Mouse (Mus musculus) lung, postnatal 25 days (tissue): ENCODE data around the gene Lyzl6.

Source experiments
- DNase-seq: peaks from one replicate; pipeline ENCODE4 v3.0.0; 2022; ENCODE audit warnings: low spot score

Lyzl6 gene

DNA sequence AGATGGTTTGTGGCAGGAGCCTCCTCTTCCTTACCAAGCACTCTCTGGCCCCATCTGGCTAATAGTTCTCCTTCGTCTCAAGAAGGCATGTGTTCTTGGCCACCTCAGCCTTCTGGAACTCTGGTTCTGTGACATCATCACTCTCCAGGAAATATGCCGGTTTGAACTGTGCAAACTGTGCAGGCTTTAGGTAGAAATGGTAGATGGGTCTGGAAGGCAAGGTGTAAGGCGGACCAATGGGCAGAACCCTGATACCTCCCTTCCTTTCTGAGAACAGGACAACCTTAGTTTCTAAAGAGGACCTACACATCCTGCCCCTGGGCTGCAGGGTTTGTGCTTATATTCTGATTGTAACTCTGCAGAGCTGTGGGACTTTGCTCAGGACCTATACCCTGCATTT, at the start of gene Lyzl6:
Gene Lyzl6 (minus strand): TSS at position 101 of the 400 bp plus-strand sequence.
- DNase-seq: no peak

DNA sequence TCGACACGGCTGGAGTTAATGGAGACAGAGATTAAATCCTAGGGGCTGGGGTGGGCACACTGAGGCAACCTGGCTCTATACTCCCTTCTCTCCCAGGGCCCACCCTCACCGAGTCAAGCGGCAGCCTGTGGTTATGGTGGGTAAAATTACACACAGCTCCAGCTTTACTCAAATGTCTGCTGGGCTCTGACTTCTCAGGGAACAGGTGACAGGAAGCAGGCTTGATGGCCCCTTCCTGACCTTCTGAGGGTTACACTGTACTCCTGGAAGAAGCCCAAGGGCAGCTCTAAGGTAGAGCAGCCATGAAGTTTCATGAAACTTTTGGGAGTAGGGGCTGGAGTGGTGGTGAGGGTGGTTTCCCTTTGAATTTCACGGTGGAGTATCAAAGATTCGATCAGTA, 48.0 kb upstream of the Lyzl6 start:
- no peak for DNase-seq

GRCm38 (mm10) chr11:103685261-103685736, 46.6 kb upstream of the Lyzl6 start:
- DNase-seq: no peak

DNA sequence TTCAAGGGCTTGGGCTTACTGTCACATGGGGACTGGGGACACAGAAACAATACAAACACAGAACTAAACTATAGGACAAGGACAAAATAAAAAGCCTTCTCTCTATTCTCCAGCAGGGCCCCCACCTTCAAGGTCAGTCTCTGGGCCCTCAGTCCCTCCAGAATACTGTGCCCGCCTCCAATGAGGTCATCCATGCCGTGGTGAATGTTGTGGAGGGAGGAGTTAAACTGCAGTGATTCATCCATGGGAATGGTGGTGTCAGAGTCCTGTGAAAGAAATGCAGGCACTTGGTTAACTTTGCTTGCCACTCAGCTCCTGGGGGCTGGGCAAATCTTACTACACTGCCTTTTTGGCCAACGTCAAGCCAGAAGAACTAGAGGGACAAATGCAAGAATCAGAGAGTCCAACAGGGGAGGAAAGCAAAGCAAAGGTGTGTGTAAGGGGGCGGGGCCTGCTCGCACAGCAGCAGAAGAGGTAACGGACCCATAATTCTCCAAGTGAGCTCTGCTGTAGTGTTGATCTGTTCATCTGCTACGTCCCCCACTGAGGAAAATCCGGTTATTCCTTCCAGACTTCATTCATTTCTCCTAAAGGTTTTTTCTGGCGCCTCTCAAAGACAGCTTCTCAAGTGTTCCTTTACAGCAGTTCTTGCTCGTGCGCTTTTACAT, 45.1 kb upstream of the Lyzl6 start:
- no peak for DNase-seq

DNA sequence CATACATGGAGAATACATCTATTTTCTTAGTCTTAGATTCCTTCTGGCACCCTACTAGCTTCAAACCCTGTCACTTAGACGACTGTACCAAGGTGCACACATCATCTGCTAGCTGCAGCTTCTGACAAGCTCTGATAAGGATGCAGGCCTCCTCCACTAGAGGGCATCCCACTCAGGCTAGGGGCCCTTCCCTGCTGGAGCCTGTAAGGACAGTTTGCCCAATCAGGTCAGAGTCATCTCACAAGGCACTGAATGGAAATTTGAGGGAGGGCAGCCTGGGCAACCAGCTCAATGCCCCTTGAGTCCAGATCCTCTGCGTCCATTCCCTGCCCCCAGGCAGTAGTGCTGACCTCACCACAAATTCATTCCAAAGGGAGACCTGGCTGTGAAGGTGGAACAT, 38.4 kb upstream of the Lyzl6 start:
- DNase-seq: peak; percentile 27

DNA sequence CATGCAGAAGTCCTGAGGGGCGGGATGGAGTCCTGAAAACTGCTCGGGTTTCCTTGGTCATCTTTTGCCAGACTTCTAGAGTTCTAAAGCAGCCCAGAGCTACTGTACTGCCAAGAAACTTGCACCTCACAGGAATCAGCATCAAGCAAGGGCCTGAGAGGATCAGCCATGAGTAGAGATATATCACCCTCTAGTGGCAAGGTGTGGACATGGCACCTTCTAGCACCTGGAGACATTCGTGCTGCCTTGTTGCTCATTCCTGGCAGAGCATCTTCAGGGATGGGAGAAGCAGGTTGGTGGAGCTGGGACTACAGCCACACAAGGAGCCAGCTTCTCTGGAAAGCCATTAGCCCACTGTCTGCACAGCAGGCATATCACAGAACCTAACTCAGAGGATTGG, 36.9 kb upstream of the Lyzl6 start:
- peak; percentile 42 for DNase-seq

DNA sequence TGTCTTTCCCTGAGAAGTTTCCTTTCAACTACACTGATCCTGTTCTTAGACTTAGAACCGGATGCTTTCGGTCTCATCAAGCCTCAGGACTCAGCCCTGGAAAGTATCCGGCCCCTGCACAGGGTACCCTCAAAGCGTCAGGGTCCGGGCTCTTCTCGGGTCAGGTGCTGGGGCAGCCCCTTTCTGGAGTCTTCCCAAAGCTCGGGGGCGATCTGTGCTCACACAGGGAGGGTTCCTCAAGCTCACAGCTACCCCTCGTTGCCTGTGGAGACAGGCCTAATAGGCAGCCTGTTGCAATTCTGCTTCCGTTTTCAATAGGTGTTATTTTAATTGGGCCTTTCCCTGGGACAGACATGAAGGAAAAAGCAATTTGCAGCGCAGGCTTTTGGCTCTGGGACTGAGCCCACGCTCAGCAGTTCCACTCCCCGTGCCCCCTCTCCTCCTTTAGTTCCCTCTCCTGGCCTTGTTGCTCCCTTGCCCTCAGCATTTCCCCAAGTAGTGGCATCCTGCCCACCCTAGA, 28.3 kb upstream of the Lyzl6 start:
- no peak for DNase-seq

- no peak for DNase-seq
Measured at GRCm38 (mm10) chr11:103666181-103666906, 27.7 kb upstream of the Lyzl6 start.

GRCm38 (mm10) chr11:103665695-103666094, 27.0 kb upstream of the Lyzl6 start:
- no peak for DNase-seq

DNA sequence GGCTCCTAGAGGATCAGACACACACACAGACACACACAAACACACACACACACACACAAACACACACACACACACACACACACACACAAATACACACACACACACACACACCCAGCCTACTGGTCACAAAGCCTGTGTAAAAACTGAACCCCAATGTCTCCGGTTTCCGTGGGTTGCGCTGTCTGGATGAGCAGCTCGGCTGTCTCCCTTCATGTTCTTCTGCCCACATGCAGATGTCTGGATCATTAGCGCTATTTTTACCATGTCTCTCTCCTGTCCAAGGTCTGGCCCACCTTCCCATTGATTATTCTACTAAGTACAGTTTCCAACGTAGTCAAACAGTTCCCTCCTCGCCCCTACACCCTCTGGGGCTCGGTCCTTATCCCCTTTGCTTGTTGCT, 24.4 kb upstream of the Lyzl6 start:
- no peak for DNase-seq

GRCm38 (mm10) chr11:103662546-103662945, 23.9 kb upstream of the Lyzl6 start:
- DNase-seq: no peak

DNA sequence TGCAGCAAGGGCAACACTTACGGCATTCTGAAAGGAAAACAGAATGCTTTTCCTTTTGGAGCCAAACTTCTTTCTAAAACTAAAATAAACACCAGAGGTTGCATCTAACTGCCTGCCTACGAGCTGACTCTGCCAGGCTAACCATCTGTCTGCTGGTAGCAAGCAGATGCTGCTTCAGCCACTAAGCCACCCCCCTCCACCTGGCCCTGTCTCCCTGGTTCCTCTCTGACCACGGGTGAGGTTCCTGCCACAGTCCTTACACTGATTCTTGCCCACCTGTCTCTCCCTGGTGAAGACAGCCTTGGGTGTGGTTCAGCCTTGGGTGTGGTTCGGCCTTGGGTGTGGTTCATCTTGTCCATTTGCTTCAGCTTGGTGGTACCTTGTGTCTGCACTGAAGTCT, 23.2 kb upstream of the Lyzl6 start:
- DNase-seq: no peak

DNA sequence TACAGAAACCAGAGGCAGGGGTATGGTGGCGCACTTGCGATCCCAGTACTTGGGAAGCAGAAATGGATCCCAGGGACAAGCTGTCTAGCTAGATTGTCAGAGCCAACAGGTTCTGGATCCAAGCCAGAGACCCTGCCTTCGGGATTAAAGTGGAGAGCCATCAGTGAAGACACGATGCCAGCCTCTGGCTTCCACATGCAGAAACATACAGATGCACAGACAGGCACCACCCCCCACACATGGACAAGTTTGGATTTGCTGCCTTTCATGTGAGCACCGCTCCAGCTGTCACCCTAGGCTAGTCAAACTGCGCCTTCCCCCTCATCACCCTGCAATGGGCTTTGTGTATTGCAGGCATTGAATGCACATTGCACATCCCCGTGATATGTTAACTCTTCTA, 19.5 kb upstream of the Lyzl6 start:
- DNase-seq: no peak

GRCm38 (mm10) chr11:103656520-103656919, 17.8 kb upstream of the Lyzl6 start:
- DNase-seq: no peak

DNA sequence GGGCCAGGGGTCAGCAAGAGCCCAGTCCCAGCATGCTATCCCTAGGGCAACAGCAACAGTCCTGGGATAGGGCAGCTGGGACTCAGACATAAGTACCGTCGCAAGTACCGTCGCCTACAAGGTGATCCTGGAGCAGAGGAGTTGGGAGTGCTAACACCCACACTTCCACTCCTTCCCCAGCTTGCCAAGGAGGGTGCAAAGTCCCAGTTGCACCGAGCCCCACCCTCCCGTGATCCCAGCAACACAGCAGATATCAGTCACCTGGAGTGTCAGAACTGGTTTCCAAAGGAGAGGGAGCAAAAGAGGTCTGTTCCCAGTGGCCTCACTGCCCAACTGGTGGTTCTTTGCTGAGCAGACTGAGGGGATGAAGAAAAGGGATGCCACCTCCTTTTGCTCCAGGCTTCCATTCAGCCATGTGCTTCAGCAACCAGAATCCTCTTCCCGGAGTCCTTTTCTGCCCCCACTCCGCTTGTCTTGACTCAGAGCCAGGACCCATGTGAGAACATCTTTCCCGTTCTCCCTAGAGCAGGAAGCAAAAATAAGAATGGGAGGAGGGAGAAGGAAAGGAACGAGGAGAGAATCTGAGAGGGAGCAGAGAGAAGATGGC, 14.8 kb upstream of the Lyzl6 start:
- no peak for DNase-seq

DNA sequence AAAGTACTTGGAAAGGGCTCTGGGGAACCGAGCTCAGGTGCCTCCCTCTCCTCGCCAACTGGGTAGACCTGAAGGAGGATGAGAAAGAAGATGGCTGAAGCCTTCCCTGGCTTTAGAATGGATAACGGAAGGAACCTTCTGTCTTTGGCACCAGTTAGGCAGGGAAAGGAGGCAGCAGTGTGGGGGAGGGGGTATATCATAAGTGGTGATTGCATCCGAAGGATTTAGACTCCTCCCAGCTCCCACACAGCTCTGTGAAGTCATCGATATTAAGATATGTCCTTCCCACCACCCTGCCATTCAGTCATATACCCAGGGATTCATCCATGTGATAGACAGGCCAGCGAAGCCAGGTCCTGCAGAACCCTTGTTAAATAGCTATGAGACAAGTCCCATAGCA, 12.7 kb upstream of the Lyzl6 start:
- no peak for DNase-seq

DNA sequence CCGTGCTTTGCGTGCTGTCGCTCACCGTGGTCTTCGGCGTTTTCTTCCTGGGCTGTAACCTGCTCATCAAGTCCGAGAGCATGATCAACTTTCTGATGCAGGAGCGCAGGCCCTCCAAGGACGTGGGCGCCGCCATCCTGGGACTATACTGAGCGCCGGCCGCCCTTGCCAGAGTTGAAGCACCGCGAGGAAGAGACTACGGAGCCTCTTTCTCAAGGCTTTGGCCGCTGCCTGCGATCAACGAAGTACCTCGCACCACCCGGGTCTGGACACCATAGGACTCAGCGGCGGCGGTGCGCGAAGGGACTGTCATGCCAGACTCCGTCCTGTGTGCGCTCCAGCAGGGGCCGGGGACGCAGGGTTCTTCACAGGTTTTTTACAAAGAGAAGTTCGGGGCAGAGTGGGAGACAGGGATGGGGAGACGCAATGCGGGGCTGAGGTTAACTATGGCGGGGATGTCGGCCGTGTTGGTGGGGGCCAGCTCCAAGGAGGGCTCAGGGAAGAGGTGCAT, 11.3 kb upstream of the Lyzl6 start:
- no peak for DNase-seq

DNA sequence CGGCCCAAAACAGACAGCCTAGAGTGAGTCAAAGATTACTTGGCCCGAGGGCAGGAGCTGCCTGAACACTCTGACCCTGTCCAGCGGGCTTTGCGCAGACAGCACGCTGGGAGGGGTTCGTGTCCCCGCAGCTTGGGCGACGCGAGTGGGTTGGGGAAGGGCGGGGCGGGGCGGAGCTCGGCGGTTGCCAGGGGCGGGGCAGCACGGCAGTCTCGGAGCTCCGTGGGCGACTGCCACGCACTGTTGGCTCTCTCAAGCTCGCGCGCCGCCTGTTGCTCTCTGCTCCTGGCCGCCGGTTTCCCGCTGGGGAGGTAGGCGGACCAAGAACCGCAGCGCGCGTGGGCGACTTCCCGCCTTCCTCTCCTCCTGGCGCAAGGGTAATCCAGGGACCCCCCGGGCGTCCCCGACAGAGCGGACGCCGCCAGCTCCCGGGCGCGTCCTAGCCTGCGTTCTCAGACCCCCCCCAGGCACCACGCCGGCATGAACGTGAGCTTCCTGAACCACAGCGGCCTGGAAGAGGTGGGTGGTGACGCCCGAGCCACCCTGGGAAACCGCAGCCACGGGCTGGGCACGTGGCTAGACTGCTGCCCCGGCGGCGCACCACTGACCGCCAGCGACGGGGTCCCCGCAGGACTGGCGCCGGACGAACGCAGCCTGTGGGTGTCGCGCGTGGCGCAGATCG, 10.8 kb upstream of the Lyzl6 start, which contains the start of gene Rprml:
Gene Rprml (plus strand): TSS at position 270 of the 682 bp plus-strand sequence.
- DNase-seq: no peak

DNA sequence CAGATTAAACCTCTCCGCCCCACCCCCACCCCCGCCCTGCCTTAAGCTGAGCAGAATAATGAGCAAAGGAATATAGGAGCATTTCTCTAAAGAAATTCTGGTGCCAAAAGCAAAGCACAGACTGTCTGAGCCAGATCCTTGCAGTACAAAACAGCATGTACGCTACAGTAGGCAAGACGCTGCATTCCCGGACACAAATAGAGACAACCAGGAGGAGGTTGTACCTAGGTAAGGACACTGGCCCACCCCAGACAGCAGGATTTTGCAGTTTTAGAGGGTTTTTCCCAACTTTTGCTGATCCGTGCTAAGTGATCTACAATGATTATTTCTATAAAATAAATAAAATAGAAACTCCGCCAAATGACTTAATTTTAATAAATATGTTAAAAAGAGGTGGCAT, 10.0 kb upstream of the Lyzl6 start:
- DNase-seq: no peak

- DNase-seq: peak; percentile 19
Measured at GRCm38 (mm10) chr11:103647921-103648620, 9.4 kb upstream of the Lyzl6 start.

GRCm38 (mm10) chr11:103646301-103646700, 7.6 kb upstream of the Lyzl6 start:
- DNase-seq: no peak
